Mouse (Mus musculus) spleen, postnatal 14 days (tissue): ENCODE data around the gene Zfp57.
"Not testable (repeated sequence)": the region's sequence is repeated elsewhere in the genome, so short reads cannot be mapped to it uniquely, and the experiment has no call there.

ENCODE experiments used
- DNase-seq, 2 experiments: peaks; one replicate each; pipeline ENCODE4 v3.0.0; 2021 to 2022; ENCODE audit warnings: low spot score in 2 of 2

Zfp57 gene

GRCm38 (mm10) chr17:36995448-36995847, 5.5 kb upstream of the Zfp57 start:
- DNase-seq = no peak

DNA sequence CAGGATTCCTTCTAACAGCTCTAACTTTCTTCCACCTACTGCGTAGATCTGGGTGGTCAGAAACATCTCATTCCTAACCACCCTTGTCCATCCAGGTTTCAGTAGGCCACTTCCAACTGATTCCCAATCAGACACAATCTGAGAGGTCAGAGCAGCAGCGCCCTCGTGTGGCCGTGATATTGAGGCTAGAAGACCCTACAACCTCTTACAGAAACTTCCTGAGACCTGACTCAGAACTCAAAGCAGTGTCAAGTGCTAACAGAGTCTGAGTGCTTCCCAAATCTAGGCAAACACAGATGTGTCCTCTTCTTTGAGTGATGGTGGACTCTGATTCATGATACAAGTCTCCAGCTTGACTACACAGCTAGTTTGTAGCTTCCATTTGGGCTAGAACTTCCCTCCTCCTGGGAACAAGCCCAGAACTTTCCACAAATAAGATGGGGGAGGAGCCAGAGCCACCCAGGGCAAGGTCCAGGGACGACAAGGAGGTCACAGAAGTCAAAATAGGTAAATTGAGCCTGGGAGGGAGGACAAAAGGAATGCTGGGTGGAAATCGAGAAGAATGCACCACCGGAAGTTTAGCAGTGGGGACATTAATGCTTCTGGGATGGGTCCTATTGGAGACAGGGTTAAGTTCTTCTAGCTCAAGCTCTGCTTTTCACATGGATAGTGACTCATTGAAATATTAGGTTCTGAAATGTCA, 3.8 kb upstream of the Zfp57 start:
- peak; percentile 19 to 37 for DNase-seq

DNA sequence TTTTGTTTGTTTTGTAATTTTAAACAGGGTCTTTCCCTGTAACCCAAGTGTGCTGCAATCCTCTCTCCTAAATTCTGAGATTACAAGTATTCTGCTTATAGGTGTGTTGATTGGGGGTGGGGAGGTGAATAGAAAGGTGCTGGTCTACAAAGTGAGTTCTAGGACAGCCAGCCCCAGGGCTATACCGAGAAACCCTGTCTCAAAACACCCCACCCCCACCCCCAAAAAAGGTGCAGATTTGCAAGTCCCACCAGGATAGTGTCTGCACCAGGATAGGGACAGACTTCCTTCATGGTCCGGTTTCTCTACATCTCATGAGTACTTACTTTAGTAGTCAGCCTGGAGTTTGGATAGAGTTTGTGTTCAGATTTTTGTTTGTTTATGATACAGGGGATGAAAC, 2.5 kb upstream of the Zfp57 start:
- no peak for DNase-seq

DNA sequence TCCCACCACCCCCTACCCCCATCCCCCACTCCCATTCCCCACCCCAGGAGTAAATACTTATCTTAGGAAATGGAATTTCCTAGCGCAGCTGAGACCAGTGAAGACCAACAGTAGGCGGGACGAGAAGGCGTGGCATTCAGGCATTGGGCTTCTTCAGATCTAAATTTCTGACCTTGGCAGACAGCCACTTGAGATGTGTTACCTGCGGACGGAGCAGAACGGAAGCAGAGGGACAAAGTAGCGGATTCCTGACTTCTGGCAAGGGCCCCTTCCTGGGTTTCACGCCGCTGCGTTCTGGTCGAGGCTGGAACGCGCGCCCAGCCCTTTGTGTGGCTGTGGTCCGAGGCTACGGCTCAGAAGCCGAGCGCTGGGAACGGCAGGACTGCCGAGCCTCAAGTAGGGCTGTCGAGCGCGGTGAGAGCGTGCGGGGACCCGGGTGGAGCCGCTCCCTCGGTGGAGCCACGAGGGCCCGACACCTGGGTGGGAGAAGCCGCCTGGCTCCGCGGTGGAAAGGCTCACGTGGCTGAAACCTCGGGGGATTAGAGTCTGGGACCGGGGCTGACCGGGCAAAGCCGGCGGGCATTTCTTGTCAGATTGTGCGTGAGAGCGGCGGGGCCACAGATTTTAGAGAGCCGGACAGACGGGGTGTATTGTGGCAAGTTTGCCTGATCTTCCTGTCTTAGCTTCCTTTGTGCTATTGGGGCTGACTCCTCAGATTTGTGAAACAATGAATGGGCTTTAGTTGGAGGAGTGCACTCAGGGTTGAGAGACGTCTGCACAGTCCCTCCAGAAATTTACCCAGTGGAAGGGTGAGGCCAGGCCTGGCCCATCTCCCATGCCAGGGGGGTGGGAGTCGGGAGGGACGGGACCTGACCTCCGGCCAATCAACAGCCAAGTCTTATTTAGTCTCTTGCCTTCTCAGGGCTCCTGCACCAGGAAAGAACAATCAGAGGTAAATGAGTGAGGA, 1.7 kb downstream of the Zfp57 start:
- DNase-seq = no peak

DNA sequence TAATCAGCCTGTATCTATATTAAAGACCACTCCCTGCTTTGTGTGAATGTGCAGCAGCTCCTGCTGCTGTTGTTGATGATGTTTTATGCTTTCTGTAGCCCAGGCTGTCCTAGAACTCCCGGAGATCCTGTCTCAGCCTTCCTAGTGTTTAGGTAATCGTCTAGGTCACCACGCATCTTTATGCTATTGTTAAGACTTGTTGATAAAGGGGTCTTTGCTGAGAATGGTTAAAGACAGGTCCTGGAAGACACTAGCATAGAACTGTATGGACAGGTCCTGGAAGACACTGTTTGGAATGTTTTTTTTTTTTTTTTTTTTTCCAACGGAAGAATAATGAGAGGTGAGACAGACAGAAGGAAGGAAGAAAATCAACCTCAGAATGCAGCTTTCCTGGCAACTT, 2.4 kb downstream of the Zfp57 start:
- no peak for DNase-seq

- no peak for DNase-seq
Observed at GRCm38 (mm10) chr17:37008161-37008560, 7.2 kb downstream of the Zfp57 start.

GRCm38 (mm10) chr17:37009460-37010042, 8.6 kb downstream of the Zfp57 start:
- no peak for DNase-seq

GRCm38 (mm10) chr17:37011719-37012118, 10.8 kb downstream of the Zfp57 start:
- DNase-seq = no peak

DNA sequence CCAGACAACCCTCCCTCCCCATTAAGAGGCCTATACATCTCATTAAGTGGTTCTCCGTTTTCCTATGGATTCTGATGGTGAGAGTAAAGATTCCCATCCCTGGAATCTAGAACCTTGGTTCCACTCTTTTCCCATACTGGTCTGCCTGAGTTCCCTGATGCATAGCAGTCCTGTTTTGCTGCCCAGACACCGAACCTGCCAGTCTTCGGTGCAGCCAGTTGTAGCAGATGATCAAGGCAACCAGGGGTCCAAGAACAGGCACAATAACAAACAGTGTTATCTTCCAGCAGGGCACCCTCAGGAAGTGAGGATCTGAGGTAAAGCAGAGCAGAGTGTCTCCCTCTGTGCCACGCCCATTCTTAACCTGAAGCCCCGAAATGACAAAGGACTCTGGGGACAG, 11.2 kb downstream of the Zfp57 start:
- DNase-seq = no peak

DNA sequence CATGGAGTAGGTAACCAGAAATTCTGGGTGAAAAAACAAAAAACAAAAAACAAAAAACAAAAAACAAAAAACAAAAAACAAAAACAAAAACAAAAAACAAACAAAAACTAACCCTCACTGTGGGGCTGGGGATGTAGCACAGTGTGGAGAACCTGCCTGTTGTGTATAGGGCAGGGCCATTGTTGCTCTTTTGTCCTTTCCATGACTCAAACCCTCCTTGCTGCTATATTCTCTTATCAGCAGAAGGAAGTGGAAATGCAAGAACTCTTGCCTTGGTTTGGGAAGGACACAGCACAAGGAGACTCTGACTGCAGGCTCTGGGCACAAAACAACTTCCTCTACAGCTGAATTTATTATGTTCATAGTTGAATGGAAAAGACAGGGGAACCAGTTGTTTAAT, 15.4 kb downstream of the Zfp57 start:
- DNase-seq = no peak

GRCm38 (mm10) chr17:37018328-37018727, 17.4 kb downstream of the Zfp57 start:
- no peak for DNase-seq

GRCm38 (mm10) chr17:37019242-37019641, 18.3 kb downstream of the Zfp57 start:
- DNase-seq = not testable (repeated sequence)

DNA sequence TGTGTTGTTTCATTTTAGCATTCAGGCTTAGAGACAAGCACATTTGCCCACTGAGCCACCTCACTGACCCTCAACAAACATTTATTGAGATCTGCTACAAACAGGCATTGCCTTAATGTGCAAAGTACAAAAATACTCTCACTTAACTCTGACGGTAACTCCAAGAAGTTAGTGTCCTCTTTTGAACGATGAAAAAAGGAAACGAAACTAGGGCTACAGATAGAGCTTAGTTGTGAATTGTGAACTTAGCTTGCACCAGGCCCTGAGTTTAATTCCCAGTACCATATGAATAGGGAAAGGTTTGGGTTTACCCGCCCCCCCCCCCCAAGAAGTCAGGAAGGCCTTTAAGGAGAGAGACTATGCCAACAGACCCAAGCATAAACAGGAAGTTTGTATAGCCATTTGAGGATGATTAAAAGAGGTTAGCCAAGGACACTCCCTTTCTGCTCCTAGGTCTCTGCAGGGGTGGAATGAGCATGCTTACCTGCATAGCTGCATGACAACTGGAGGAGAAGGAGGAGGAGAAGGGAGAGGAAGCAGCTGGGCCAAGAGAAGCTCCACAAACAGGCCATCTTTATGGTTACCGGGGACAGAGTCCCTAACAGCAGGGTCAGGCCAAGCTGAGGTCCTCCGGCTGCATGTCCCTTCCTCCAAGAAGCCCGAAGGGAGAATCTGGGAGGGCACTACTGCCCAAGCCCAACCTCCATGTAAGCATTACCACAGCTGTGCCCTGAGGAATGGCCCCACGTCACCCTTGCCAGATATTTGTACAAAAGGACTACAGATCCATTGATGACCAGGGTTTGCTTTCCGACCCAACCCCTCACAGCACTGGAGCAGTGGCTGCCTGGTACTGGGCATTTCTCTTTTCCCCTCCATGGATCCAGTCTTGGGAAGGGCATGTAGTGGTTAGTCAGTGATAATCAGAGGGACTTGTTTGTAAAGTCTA, 21.9 kb downstream of the Zfp57 start, which contains the start of gene Mog:
Gene Mog, minus strand, starts transcription at position 771 of the 949 bp plus-strand sequence.
- no peak for DNase-seq

- DNase-seq = no peak
Observed at GRCm38 (mm10) chr17:37026425-37026824, 25.5 kb downstream of the Zfp57 start.

DNA sequence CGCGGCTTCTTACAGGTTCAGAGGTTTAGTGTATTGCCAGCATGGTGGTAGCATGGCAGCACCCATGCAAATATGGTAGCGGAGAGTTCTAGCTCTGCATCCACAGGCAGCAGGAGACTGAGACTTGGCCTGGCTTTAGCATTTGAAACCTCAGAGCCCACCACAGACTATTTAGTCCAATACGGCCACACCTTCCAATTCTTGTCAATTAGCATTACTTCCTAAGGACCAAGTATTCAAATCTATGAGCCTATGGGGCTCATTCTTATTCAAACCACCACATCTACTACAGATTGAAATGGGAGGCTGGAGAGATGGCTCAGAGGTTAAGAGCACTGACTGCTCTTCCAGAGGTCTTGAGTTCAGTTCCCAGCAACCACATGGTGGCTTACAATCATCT, 26.5 kb downstream of the Zfp57 start:
- DNase-seq = no peak

GRCm38 (mm10) chr17:37028212-37028611, 27.2 kb downstream of the Zfp57 start:
- DNase-seq = no peak

- DNase-seq = peak in 1 of 2 experiments; percentile 45
Observed at GRCm38 (mm10) chr17:37028683-37029120, 27.7 kb downstream of the Zfp57 start.

- DNase-seq = no peak
Observed at GRCm38 (mm10) chr17:37029162-37029561, 28.2 kb downstream of the Zfp57 start.

GRCm38 (mm10) chr17:37039127-37039894, 38.3 kb downstream of the Zfp57 start:
- no peak for DNase-seq

GRCm38 (mm10) chr17:37044651-37045244, 43.8 kb downstream of the Zfp57 start:
- DNase-seq = no peak
